Mouse (Mus musculus) embryonic facial prominence, embryonic 15.5 days (tissue): ENCODE measurements around the gene Pik3r6. TPM values are rescaled to one million over a fixed set of nuclear protein-coding genes. Genes with fewer than 3 reads are reported as not detected.

Experiments
- polyA plus RNA-seq: library from polyadenylated mRNA; unstranded; fragments of >200 nt; fragmentation: Nextera tagmentation; extraction: Ambion mirVana; gene quantifications from 2 replicates; pipeline ENCODE4 v1.2.1, GENCODE M21; 2015

Pik3r6 gene
- polyA plus RNA-seq, 1 experiment from 2014 or later = 3.9 TPM

Other genes starting within 250 kb of the Pik3r6 start
- 12.5 and 15.8 TPM in 2 replicates for gene Ntn1, start 102.2 kb upstream of the Pik3r6 start, polyA plus RNA-seq
- gene Pik3r5, start 70.9 kb upstream of the Pik3r6 start, polyA plus RNA-seq = 0.55 and 1.0 TPM in 2 replicates
- 2.5 and 3.4 TPM in 2 replicates for gene Mfsd6l, start 53.2 kb downstream of the Pik3r6 start, polyA plus RNA-seq
- gene Ccdc42, start 84.0 kb downstream of the Pik3r6 start, polyA plus RNA-seq = 0.20 TPM in 1 of 2 replicates, not detected in the other
- gene Myh10, start 188.5 kb downstream of the Pik3r6 start, polyA plus RNA-seq = 87.8 and 94.2 TPM in 2 replicates